In the genomic region with DNA sequence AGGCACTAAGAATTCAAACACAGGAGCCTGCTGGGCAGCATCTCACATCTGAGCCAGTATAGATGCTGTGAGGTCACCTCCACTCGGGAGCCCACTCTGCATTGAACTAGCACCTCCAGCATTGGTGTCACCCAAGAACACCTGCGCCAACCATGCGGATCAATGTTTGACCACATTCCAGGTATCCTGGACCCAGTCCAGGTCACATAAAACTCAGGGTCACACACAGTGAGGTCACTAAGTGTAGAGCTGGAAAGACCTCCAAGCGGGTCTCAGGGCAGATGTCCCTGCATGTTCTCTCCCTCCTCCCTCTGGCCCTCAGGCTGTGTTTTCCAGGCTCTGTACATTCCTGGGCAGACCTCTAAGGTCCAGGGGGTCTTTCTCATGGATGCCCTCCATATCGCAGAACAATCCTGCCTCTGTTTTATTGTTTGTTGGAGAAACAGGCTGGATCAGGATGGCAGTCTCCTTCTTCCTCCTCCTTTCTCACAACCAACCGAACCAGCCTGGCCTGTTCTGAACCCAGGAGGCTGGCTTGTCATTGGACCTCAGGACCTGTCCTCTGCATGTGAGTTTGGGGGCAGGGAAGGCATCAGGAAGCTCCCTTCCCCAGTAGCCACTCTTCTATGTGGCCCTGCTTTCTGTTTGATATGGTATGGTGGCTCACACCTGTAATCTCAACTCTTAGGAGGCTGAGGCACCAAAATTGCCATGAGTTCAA, we compare ENCODE assay signal across 14 mouse cellular contexts. TPM values are rescaled to one million over a fixed set of nuclear protein-coding genes. Genes with fewer than 3 reads are reported as not detected.
DNase-seq lines count a peak whose midpoint lies in the region; ATAC-seq and TF ChIP-seq lines count a peak whose summit lies in the region.
"Had no signal": no experiment of that assay in that cellular context is flagged by ENCODE, and none has a peak within 500 bp of the region (broad histone marks: within the 10 kb centered on the region; RNA-seq: fewer than 3 reads in every experiment).

No protein-coding gene starts in this region.

- H3K79me2 ChIP-seq in liver, adult 2 months (ENCODE audit: control insufficient read depth, insufficient read depth, low read length): no peaks in the 10 kb centered on the region

- H3K4me1 ChIP-seq in liver, adult 2 months (ENCODE audit: control insufficient read depth, insufficient read depth, low read length): 0 out of 2 replicates have a peak, but pooled peaks cover 3% of the 10 kb centered on the region
- H3K4me1 ChIP-seq in stomach, embryonic 14.5 days (ENCODE audit: control insufficient read depth, insufficient read depth, low read length): no peaks in the 10 kb centered on the region
- H3K4me1 ChIP-seq: heart, embryonic 13.5 days; limb, embryonic 12.5 days had no signal

- H3K9ac ChIP-seq in liver, adult 2 months (ENCODE audit: low read depth, low read length): no peak overlapping the region
- H3K9ac ChIP-seq in stomach, embryonic 14.5 days (replicated peaks; ENCODE audit: low read depth, low read length): no peak overlapping the region
- H3K9ac ChIP-seq: heart, embryonic 13.5 days; limb, embryonic 12.5 days had no signal

- H3K27ac ChIP-seq in liver, adult 2 months (replicated peaks; ENCODE audit: insufficient read depth, low read depth, low read length): no peak overlapping the region
- H3K27ac ChIP-seq in stomach, embryonic 14.5 days (ENCODE audit: low read length): no peak overlapping the region; the same call in 1 of the 2 replicates
- H3K27ac ChIP-seq: heart, embryonic 13.5 days; limb, embryonic 12.5 days had no signal

- no peak for TF ChIP-seq CTCF in liver, adult 2 months (IDR thresholded peaks at IDR 0.05; ENCODE audit: low read depth, low read length)

- peak; percentile 59; the same call in 1 of the 2 replicates for ATAC-seq in stomach, embryonic 14.5 days (ENCODE audit: insufficient number of reproducible peaks, insufficient read depth, low FRiP score, low read depth)

- WGBS in liver, adult 2 months: 26% methylated on average over 6 of the region's 6 CpGs
- 72% methylated on average over 6 of the region's 6 CpGs for WGBS in stomach, embryonic 14.5 days

- DNase-seq in liver, adult 2 months (ENCODE audit: extremely low read depth, low read depth, low spot score): peak; percentile 48
- no peak for DNase-seq in liver
- DNase-seq in kidney, adult 11 months: peak; percentile 90
- DNase-seq in kidney, postnatal 36 days: peak; percentile 76 to 79
- DNase-seq in cerebellum, adult 8-10 months: no peak
- DNase-seq in heart, adult 9 months (ENCODE audit: low spot score in 2 of 2): no peak
- DNase-seq in layer of hippocampus, postnatal 36 days: no peak
- DNase-seq: adrenal gland, postnatal 10 days; thymus, postnatal 25 days had no signal

- no peaks in the 10 kb centered on the region for H3K36me3 ChIP-seq in liver, adult 2 months (ENCODE audit: control insufficient read depth, insufficient read depth, low read length)
- no peaks in the 10 kb centered on the region for H3K36me3 ChIP-seq in stomach, embryonic 14.5 days (ENCODE audit: control insufficient read depth, insufficient read depth, low read length)
- H3K36me3 ChIP-seq: heart, embryonic 13.5 days; limb, embryonic 12.5 days had no signal

- no peaks in the 10 kb centered on the region; the same call in 1 of the 2 replicates for H3K27me3 ChIP-seq in liver, adult 2 months (ENCODE audit: control insufficient read depth, insufficient read depth, low read length)
- H3K27me3 ChIP-seq in stomach, embryonic 14.5 days (ENCODE audit: control insufficient read depth, insufficient read depth, low read length): no peaks in the 10 kb centered on the region

- no peak overlapping the region for H3K4me2 ChIP-seq in stomach, embryonic 14.5 days (replicated peaks; ENCODE audit: low read depth, low read length)
- H3K4me2 ChIP-seq: heart, embryonic 13.5 days; limb, embryonic 12.5 days had no signal

- no peak overlapping the region for H3K4me3 ChIP-seq in liver, adult 2 months (ENCODE audit: insufficient read depth, low read depth, low read length)
- H3K4me3 ChIP-seq in stomach, embryonic 14.5 days (ENCODE audit: low read depth, low read length): no peak overlapping the region
- H3K4me3 ChIP-seq: heart, embryonic 13.5 days; limb, embryonic 12.5 days; myocyte had no signal

- no peak for TF ChIP-seq POLR2A in liver, adult 2 months (IDR thresholded peaks at IDR 0.05; ENCODE audit: extremely low read depth, insufficient read depth, low read length)

- no peaks in the 10 kb centered on the region for H3K9me3 ChIP-seq in stomach, embryonic 14.5 days (ENCODE audit: control insufficient read depth, low read depth, low read length)
- H3K9me3 ChIP-seq: limb, embryonic 12.5 days had no signal

RNA-seq across cellular contexts. Expression of a gene that starts 45.0 kb away (rescaled TPM):
- total RNA-seq in liver, adult 2 months (2014; rRNA removed): 4.1 and 6.4 TPM in 2 replicates
- 4.5 and 6.6 TPM in 2 replicates for polyA plus RNA-seq in liver, adult 2 months (2012; rRNA removed)
- polyA plus RNA-seq in stomach, embryonic 14.5 days (2014; fragmentation: Nextera tagmentation; extraction: Ambion mirVana): 1.2 and 1.3 TPM in 2 replicates
- 100 to 1,000 TPM; 121 to 138 TPM for total RNA-seq in layer of hippocampus, postnatal 36 days (2021)
- total RNA-seq: megakaryocyte-erythroid progenitor cell, adult 5-6 weeks had no signal

Comparison
In these comparisons a context has a peak if more than half of its experiments do, and no peak if none do; other contexts are left out.
1. DNase-seq: peak in liver, adult 2 months (single experiment), kidney, adult 11 months (single experiment) and kidney, postnatal 36 days (2 of 2); none in liver (single experiment), cerebellum, adult 8-10 months (single experiment), heart, adult 9 months (0 of 2) and layer of hippocampus, postnatal 36 days (0 of 2).
2. RNA of a gene that starts 45.0 kb away (total RNA-seq): 121 to 138 TPM in layer of hippocampus, postnatal 36 days; 4.1 to 6.4 TPM in liver, adult 2 months; every median in the first group is over 10 times any median in the second.